Mouse (Mus musculus) thymus, postnatal 36 days (tissue): ENCODE data around the gene Zbtb9.
A peak's percentile ranks its signal among the peaks of the same experiment; 100 is the strongest.
"Not testable (repeated sequence)": the region's sequence is repeated elsewhere in the genome, so short reads cannot be mapped to it uniquely, and the experiment has no call there.

Experiments
- DNase-seq, 2 experiments: peaks; one replicate each; pipeline ENCODE4 v3.0.0; 2022; ENCODE audit warnings: mixed read lengths in 2 of 2

Zbtb9 gene

DNA sequence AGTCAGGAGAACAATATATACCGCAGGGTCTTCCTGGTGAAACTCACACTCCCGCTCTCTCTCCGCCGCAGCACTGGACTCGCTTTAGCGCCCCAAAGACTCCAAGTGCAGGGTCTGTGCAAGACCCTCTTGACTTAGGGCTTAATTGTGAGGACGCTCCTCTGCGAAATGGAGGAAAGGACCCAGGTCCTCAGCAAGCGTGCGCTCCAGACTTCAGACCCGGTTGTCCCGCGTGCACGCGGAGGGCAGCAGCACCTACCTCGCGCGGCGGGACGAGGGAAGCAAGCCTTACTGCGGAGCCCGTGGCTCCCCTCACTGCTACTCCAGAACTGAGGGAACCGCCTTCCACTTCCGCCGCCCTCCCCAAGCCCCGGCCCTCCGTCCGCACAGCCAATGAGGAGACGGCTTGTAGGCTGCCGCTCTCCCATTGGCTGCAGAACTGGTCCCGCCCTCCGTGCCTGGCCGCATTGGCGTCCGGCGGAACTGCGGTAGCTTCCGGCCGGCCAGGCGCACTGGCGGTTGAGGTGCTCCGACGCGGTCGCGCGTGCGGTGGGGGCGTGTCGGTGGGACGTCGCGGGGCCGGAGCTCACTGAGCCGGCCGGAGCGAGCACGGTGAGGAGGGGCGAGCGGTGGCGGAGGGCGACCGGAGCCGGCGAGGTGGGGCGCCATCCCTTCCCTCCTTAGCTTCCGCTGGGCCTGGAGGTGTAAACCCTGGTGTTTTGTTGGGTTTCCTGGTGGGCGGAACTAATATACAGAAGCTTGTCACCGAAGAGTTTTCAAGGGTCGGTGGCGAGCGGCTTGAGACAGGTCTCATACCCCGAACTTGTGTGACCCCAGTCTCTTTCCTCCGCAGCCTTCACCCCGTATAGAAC lies at the start of gene Zbtb9:
Gene Zbtb9, plus strand, starts transcription at position 465 of the 872 bp plus-strand sequence.
- DNase-seq: peak; percentile 96 to 98

DNA sequence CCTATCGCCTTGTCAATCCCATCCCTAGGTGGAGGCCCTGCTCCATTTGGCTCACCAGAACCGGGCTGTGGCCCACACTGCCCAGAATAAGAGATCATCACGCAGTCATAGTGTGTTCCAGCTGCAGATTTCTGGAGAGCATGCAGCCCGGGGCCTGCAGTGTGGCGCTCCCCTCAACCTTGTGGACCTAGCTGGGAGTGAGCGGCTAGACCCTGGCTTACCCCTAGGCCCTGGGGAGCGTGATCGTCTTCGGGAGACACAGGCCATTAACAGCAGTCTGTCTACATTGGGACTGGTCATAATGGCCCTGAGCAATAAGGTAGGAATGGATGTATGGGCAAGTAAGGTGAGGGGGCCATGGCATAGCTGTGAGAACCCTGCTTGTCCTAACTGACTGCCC lies 47.6 kb upstream of the Zbtb9 start:
- not testable (repeated sequence) for DNase-seq

DNA sequence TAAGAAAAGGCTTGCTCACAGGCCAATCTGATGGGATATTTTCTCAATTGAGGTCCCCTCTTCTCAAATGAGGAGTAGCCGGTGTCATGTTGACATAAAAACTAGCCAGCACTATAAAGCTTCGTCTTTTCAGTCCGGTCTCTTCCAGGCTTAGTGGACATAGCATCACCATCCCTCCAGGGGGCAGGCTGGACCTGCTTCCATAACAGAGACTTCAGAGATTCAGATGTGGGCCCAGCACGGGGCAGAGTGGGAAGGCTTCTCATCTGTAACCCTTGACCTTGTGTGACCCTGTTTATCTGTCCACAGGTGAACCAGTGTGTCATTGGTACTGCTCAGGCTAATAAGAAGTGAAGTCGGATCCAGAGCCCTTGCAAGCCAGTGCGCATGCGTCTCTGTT lies 41.2 kb upstream of the Zbtb9 start:
- not testable (repeated sequence) for DNase-seq

DNA sequence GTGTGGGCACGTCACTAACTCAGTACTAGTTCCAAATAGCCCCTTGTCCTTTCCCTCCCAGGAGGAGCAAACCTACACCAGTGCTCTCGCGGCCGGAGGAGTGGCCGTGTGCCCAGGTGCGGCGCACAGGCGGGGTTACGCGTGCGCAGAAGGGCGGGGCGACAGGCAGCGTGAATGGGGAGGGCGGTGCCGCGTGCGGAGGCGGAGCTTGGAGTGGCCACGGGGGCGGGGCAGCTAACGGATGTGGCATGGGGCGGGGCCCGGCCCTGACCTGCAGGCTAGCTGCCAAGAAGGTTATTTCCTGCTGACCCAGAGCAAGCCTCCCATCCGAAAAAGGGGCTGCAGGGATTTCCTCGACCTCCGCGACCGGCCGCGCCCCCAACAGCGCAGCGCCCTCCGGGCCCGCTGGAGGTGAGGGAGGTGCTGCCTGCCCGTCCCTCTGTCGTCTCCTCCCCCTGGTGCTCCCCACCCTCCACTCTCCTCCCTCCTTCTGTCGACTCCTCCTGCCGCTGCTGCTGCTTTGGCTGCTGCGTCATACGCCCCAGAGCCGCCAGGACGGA lies 40.0 kb upstream of the Zbtb9 start, which contains the start of gene Phf1:
Gene Phf1, plus strand, starts transcription at position 214 of the 560 bp plus-strand sequence.
- peak; percentile 97 to 100 for DNase-seq

DNA sequence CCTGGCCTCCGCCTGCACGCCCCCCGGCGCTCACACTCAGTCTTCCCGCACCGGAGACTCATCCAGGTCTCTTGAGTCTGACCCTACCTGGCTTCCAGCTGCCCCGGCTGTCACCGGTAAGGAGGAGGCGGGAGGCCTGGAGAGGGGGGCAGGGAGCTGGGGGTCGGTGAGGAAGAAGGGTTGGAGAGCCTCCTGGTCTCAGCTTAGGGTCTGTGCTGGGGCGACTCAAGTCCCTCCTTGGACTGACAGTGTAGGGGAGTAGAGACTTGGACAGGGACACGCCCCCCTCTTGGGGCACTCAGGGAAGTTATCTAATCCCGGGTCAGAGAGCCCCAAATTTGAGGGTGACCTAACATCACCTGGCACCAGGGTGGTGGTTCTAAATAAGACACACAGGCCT lies 39.5 kb upstream of the Zbtb9 start:
- DNase-seq: no peak

DNA sequence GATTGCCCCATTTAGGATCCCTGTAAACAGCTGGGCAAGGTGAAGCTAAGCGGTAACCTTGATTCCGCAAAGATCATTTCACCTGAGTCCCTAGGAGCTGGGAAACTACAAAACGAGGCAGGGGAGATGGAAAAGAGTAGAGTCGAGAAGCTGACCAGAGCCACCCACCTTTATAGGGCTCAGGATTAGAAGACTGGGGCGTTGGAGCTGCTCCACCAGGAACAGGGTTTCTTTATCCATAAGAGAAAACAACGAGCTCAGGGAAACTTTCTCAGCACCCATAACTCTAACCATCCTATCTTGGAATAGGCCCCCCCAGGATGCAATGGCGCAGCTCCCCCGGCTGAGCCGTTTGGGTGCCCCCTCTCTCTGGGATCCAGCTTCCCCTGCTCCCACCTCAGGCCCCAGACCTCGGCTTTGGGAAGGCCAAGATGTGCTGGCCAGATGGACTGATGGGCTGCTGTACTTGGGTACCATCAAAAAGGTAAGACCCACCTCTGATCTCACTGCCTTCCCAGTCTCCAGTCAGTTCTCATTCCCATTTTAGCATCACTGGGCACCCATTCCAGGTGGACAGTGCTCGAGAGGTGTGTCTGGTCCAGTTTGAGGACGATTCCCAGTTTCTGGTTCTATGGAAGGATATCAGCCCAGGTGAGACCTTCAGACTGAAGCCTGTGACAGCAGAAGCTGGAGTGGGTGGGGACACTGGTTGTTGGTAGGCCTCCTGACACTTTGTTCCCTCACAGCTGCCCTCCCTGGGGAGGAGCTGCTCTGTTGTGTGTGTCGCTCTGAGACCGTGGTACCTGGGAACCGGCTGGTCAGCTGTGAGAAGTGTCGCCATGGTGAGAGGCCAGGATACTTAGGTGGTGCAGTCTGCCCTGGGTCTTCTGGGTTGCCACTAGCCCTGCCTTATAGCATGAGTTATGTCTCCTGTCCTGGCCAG lies 38.8 kb upstream of the Zbtb9 start:
- DNase-seq: no peak

DNA sequence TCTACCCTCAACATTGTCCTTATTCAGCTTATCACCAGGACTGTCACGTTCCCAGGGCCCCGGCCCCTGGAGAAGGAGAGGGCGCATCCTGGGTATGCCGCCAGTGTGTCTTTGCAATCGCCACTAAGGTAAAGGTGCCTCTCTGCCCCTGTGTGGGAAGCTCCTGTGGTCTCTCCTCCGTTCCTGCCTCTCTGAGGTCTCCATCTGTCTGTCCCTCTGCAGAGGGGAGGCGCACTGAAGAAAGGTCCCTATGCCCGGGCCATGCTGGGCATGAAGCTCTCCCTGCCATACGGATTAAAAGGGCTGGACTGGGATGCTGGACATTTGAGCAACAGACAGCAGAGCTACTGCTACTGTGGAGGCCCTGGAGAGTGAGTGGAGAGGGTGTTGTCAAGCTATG lies 37.9 kb upstream of the Zbtb9 start:
- DNase-seq: no peak

DNA sequence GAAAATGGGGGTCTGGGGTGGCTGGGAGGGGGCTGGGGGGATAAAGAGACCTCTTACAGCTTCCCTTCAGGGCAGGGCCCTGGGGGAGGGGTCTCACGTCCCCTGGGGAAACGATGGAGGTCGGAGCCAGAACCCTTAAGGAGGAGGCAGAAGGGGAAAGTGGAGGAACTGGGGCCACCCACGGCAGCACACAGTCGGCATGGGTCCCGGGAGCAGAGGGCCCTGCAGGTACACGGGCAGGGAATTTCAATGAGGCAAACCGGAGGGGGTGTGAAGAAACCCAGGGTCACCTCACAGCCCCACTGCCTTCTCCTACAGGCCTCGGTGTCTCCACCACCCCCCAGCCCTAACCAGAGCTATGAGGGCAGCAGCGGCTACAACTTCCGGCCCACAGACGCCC lies 36.5 kb upstream of the Zbtb9 start:
- no peak for DNase-seq

DNA sequence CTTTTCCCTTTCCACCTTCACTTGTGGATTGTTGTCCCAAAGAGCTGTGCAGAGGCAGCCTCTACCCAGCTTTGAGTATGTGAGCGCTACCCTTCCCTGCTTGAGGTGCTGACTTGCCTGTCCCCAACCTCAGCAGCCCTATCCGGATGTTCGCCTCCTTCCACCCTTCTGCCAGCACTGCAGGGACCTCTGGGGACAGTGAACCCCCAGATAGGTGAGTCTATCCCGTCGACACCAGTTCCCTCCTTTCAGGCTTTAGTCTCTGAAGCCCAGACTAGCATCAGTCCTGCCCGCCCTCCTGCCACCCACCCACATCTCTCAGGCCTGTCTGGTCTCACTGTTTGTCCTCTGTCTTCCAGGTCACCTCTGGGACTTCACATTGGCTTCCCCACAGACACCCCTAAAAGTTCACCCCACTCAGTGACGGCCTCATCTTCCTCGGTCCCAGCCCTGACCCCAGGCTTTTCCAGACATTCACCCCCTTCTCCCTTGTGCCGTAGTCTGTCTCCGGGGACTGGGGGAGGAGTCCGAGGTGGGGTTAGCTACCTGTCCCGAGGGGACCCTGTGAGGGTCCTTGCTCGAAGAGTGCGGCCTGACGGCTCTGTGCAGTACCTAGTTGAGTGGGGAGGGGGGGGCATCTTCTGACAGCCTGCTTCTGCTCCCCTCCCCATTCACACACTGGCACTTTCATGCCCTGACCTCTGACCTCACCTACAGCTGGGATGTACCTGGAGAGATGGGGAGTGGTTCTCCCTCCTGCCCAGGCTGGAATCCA lies 35.9 kb upstream of the Zbtb9 start:
- no peak for DNase-seq

DNA sequence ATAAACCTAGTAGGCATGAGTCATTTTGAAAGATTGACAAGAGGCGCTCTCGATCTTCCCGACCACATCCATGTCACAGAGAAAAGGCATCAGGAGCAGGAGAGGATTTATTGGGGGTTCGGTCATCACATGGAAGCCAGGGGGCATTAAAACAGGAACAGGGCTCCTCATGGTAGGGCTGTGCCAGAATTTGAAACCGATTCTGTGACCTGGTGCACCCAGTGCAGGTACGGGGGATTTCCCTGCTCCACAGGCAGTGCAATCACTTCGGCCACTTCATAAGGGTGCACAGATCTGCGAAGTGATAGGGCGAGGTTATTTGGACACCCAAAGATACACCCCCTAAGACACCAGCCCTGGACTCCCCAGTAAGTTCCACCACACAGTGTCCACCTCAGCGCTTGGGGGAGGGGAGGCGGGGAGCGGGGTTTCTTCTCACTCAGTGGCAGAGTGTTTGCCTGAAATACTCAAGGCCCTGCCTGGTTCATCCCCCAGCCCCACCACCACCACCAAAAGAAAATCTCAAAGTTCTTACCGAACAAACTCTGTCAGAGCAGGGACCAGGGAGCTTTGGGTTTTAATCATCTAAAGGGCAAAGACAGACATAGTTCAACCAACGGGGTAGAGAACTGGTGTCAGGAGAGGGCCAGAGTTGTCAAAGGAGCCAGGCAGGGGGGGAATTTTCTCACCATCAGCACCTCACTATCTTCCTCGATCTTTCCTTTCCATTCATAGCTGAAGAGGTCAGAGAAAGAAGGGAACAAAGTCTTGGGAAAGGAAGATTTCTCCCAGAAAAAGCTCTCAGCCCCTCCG lies 34.9 kb upstream of the Zbtb9 start:
- DNase-seq: no peak

DNA sequence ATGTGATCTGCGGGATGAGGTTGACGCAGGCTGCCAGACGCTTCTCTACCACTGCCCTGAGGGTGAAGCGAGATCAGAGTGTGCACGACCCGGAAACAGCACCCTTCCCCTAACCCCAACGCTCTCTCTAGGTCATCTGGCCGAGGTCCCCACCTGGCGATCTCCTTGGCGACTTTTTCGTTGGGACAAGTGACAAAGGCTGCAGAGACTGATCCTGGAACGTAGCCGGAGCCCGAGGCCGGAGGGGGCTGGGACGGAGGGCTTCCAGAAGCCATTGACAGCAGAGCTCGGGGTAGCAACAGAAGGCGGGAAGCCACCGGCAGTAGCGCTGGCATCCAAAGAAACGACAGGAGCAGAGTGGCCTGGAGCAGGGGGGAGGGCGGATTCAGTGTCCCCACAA lies 34.2 kb upstream of the Zbtb9 start:
- DNase-seq: peak in 1 of 2 experiments; percentile 62

DNA sequence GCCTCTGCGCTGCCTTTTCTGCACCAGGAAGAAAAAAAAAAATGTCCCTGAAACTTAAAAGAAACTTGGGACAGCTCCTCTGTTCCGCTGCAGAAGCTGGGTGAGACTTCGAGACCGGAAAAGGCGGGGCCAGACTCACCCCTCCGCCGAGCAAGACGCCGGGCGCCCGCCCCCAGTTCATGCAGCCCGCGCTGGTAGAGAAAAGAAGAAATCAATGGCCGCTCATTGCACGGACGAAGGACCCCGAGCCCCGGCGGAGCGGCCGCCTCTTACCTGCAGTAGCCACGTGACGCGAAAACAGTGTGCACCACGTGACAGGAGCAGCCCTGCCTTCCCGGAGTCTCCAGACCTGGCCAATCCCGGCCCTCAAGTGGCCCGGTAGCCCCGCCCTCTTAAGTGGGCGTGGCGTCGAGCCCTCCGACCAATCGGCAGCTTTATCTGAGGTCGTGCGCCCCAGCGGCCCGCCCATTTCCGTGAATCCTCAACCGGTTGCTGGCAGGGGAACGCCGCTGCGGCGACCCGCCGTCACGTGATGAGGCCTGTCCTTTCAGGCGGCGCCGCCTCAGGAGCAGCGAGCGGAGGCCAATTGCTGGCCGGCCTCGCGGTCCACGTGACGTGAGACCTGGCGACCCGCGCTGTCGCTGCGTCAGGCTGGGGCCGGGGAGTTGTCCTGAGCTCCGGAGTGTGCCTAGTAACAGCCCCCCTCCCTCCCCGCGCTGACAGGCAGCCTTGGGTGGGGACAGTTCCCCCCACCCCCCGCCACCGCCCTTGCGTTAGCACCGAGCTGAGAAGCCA lies 33.6 kb upstream of the Zbtb9 start, which contains the start of gene Cuta:
Gene Cuta, minus strand, starts transcription at position 392 of the 795 bp plus-strand sequence.
- peak; percentile 99 to 100 for DNase-seq

DNA sequence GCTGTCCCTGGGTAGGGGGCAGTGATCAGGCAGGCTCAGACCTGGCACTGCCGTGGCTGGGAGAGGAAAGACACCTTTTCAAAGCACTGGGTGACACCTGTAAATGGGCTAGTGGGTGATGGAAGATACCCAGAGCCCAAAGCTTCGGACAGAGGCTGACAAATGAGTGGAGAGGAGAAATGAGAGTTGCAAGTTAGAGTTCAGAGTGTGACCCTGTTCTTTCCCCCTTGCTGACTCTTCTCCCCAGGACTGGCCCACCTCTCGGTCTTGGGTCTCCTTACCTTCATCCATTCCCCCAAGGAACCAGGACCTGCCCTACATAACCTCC lies 33.0 kb upstream of the Zbtb9 start:
- DNase-seq: no peak

DNA sequence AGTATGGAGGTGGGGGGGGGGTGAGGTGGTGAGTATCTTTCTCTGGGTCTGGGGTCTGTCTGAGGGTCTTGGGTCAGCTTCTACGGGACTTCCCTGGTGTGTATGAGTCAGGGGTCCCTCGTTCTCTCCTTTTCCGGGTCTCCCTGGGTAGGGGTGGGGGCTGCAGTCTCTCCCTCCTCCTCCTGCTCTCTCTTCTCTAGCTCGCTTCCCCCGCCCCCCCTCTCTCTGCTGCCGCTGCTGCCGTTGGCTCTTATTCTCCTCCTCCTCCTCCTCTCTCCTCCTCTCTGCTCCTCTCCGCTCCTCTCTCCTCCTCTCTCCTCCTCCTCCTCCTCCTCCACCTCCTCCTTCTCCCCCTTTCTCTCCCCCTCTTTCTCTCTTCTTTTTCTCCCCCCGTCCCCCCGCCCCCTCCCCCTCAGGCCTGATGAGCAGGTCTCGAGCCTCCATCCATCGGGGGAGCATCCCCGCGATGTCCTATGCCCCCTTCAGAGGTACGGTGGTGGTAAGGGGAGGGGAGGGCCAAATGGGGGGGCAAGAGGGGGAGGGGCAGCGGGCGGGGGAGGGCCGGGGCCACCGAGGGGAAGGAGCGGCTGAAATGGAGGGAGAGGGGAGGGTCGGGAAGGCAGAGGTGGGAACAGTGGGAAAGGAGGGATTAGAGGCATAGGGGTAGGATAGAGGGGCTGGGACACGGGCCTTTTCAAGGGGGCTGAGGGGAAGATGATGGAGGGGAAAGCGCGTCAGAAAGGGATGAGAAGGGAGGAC lies 31.8 kb upstream of the Zbtb9 start, which contains the start of gene Syngap1:
Gene Syngap1, plus strand, starts transcription at position 223 of the 759 bp plus-strand sequence.
- DNase-seq: no peak

DNA sequence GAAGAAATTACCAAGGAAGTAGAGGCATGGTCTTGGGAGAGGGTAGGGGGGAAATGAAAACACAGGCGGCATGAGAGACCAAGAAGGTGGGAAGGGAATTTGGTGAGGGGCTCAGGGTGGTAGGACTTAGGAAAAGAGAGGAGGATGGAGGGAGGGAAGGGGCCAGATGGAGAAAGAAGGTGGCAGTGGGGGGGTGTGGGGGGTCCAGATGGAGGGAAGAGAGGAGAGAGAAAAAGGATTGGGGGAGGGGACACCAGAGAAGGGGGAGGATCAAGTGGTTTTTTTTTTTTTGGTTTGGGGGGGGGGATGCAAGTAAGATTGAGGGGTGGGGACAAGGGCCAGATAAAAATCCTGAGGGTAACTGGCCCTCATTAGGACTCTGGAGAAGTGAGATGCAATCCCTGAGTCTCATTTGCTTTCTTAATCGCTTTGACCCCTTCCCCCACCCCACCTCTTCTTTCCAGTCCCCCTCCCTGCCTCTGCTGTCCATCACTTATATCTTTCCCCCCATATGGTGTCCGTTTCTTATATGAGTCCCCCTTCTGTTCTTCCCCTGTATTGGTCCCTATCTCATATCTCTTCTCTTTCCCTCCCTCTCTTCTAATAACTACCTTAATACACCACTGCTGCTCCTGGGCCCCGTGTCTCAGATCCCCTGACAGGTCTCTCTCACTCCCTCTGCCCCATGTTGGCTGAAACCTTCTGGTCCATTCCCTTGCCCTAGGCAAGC lies 31.0 kb upstream of the Zbtb9 start:
- DNase-seq: no peak

DNA sequence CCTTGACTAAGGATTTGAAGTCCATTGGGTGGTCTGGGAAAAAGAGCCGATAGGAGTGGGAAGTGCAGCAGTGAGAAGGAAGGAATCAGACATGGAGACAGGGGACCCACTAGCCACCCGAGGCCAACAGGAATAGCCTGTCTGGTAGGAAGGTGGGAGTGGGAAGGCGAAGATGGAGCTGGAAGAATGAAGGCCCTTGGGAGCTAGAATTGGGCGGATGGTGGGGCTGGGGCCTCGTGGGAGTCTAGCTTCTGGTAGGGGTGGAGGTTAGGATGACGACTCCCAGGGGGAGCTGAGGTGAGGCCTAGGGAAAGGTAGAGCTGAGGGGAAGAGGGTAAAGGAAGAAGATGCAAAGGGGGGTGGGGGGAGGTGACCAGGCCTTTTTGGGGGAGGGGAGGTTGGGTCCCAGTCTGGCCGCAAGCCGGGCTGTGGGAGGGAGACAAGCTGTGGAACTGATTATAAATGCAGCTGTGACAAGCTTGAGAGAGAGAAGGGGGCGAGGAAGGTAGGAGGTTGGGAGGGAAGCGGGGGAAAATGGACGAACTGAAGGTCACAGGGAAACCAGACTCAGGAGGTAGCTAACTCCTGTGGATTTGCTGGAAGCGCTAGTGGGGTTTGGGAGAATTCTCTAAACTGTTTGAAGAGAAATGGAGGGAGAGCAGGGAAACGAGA lies 27.0 kb upstream of the Zbtb9 start:
- no peak for DNase-seq

DNA sequence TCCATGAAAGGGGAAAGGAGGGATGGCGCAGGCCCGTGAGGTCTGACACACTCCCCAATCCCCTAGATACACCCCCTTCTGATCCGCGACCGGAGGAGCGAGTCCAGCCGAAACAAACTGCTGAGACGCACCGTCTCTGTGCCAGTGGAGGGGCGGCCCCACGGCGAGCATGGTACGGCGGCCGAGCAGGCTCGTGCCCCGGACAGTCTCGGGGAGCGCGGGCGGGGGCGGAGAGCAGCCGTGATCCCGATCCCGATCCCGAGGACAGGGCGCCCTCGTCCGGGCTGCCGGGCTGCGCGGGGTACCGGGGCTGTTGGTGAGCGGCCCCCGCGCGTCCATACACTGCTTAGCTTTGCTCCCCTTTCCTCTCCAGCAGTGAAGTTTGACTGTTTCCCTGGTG lies 26.4 kb upstream of the Zbtb9 start:
- no peak for DNase-seq
